Mouse (Mus musculus) midbrain, embryonic 11.5 days (tissue): ENCODE results near the gene F13a1. TPM values are rescaled to one million over a fixed set of nuclear protein-coding genes. Genes with fewer than 3 reads are reported as not detected.

Experiments
- ATAC-seq: fragments of 200-750 bp; cut with Nextera tagmentation; 2 replicates; pipeline ENCODE4 v1.8.0; 2017; ENCODE audit warnings: moderate TSS enrichment, moderate library complexity; ENCODE audit not compliant: low FRiP score
- DNase-seq: peaks from one replicate; pipeline ENCODE4 v3.0.0; 2015; ENCODE audit warnings: low spot score; ENCODE audit errors: missing footprints
- H3K27ac ChIP-seq: fragments of 300-500 bp; sonication (generic); 2 replicates; pipeline ENCODE4 v1.5.1; 2014; ENCODE audit warnings: low read depth, low read length
- H3K27me3 ChIP-seq: fragments of 300-500 bp; sonication (generic); 2 replicates; pipeline ENCODE4 v1.6.1; 2014; ENCODE audit warnings: mild to moderate bottlenecking, low read length, moderate library complexity, mixed read lengths; ENCODE audit not compliant: control insufficient read depth, insufficient read depth
- H3K36me3 ChIP-seq: fragments of 300-500 bp; sonication (generic); 2 replicates; pipeline ENCODE4 v1.6.1; 2014; ENCODE audit warnings: mild to moderate bottlenecking, low read length, moderate library complexity, mixed read lengths; ENCODE audit not compliant: control insufficient read depth, insufficient read depth
- H3K4me1 ChIP-seq: fragments of 300-500 bp; sonication (generic); 2 replicates; pipeline ENCODE4 v1.6.1; 2014; ENCODE audit warnings: low read length; ENCODE audit not compliant: control insufficient read depth, insufficient read depth
- H3K4me2 ChIP-seq: fragments of 300-500 bp; sonication (generic); 2 replicates; pipeline ENCODE4 v1.6.1; 2014; ENCODE audit warnings: mild to moderate bottlenecking, moderate library complexity
- H3K4me3 ChIP-seq: fragments of 300-500 bp; sonication (generic); 2 replicates; pipeline ENCODE4 v1.5.1; 2014; ENCODE audit warnings: low read depth, low read length
- H3K9ac ChIP-seq: fragments of 300-500 bp; sonication (generic); 2 replicates; pipeline ENCODE4 v1.6.1; 2014; ENCODE audit warnings: low read length
- H3K9me3 ChIP-seq: fragments of 300-500 bp; sonication (generic); 2 replicates; pipeline ENCODE4 v1.6.1; 2016; ENCODE audit warnings: low read length; ENCODE audit not compliant: control insufficient read depth
- WGBS: fragments of 180-500 bp; shearing (Covaris S2); extraction: QIAGEN DNeasy Blood & Tissue Kit; methylation state at CpG from one replicate; pipeline ENCODE4 v1.1.7; 2014; 5-methylcytosine and 5-hydroxymethylcytosine counted together
- polyA plus RNA-seq: library from polyadenylated mRNA; unstranded; fragments of >200 nt; fragmentation: Nextera tagmentation; extraction: Ambion mirVana; gene quantifications from 2 replicates; pipeline ENCODE4 v1.2.1, GENCODE M21; 2014

Gene F13a1
- polyA plus RNA-seq, 1 experiment from 2014 or later, result 13.5 TPM

DNA sequence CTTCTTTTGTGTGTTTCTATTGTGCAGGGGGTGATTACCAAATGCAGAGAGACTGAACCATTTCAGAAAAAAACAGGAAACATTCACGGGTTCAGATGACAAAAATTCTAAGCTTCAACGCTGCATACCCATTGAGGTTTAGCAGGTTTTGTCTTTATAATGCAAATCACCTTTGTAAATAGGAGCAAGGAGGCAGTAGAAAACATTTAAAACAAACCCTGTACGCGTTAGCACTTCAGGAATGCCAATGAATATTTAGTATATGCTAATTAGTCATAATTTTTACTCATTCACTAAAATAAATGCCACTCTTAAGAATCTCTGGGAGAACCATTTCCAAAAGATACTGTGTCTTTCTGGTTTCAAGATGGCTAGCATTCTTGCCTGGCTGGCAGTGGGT lies 146.2 kb downstream of the F13a1 start:
- Histone ChIP-seq H3K36me3 (no peaks in the 10 kb centered on the region), H3K9me3 (no peaks in the 10 kb centered on the region), H3K27me3 (no peaks in the 10 kb centered on the region), H3K27ac (no peak overlapping the region), H3K4me3 (no peak overlapping the region), H3K4me1 (no peaks in the 10 kb centered on the region), H3K4me2 (no peak overlapping the region), H3K9ac (no peak overlapping the region)
- DNase-seq (no peak), ATAC-seq (no peak)
- WGBS, result 27% methylated on average over 4 of the region's 4 CpGs

GRCm38 (mm10) chr13:36903447-36903846 lies 146.6 kb downstream of the F13a1 start:
- H3K4me2 ChIP-seq, result no peak overlapping the region
- no peaks in the 10 kb centered on the region for H3K9me3 ChIP-seq
- H3K27me3 ChIP-seq, result no peaks in the 10 kb centered on the region
- H3K4me3 ChIP-seq, result no peak overlapping the region
- ATAC-seq (no peak), DNase-seq (no peak)
- H3K9ac ChIP-seq, result no peak overlapping the region
- H3K27ac ChIP-seq, result no peak overlapping the region
- H3K4me1 ChIP-seq, result no peaks in the 10 kb centered on the region
- H3K36me3 ChIP-seq, result no peaks in the 10 kb centered on the region
- 46% methylated on average over 1 of the region's 1 CpGs for WGBS

GRCm38 (mm10) chr13:36901603-36902002 lies 148.4 kb downstream of the F13a1 start:
- Histone ChIP-seq H3K4me3 (no peak overlapping the region), H3K4me1 (no peaks in the 10 kb centered on the region), H3K9me3 (no peaks in the 10 kb centered on the region), H3K27me3 (no peaks in the 10 kb centered on the region), H3K36me3 (no peaks in the 10 kb centered on the region), H3K4me2 (no peak overlapping the region), H3K9ac (no peak overlapping the region), H3K27ac (no peak overlapping the region)
- no peak for DNase-seq
- 92% methylated on average over 3 of the region's 3 CpGs for WGBS
- no peak for ATAC-seq

GRCm38 (mm10) chr13:36901016-36901415 lies 149.0 kb downstream of the F13a1 start:
- ATAC-seq, result no peak
- H3K4me1 ChIP-seq, result no peaks in the 10 kb centered on the region
- 74% methylated on average over 3 of the region's 3 CpGs for WGBS
- H3K4me2 ChIP-seq, result no peak overlapping the region
- no peak overlapping the region for H3K9ac ChIP-seq
- H3K36me3 ChIP-seq, result no peaks in the 10 kb centered on the region
- no peaks in the 10 kb centered on the region for H3K9me3 ChIP-seq
- no peak overlapping the region for H3K27ac ChIP-seq
- no peaks in the 10 kb centered on the region for H3K27me3 ChIP-seq
- H3K4me3 ChIP-seq, result no peak overlapping the region
- no peak for DNase-seq

DNA sequence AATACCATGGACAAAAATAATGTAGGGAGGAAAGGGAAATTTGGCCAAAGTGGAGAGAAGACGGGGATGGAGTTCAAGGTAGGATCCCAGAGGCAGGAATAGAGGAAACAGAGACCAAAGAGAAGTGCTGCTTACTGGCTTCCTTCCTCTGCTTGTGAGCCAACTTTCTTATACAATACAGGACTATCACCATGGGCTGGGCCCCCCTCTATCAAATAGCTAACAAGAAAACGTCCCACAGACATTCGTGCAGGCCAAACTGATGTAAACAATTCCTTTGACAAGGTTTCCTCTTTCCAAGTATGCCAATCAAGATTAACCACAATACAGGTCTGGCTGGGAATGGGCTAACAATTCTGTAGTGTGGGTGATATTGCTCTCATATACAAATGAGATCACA lies 154.0 kb downstream of the F13a1 start:
- DNase-seq, result no peak
- H3K9me3 ChIP-seq, result no peaks in the 10 kb centered on the region
- no peak overlapping the region for H3K4me2 ChIP-seq
- no peaks in the 10 kb centered on the region for H3K36me3 ChIP-seq
- no peak overlapping the region for H3K27ac ChIP-seq
- no peak overlapping the region for H3K4me3 ChIP-seq
- H3K27me3 ChIP-seq, result no peaks in the 10 kb centered on the region
- no peaks in the 10 kb centered on the region for H3K4me1 ChIP-seq
- H3K9ac ChIP-seq, result no peak overlapping the region
- ATAC-seq, result no peak
- 58% methylated on average over 3 of the region's 3 CpGs for WGBS

GRCm38 (mm10) chr13:36893762-36894161 lies 156.3 kb downstream of the F13a1 start:
- WGBS, result 99% methylated on average over 3 of the region's 3 CpGs
- no peak overlapping the region for H3K9ac ChIP-seq
- no peaks in the 10 kb centered on the region for H3K36me3 ChIP-seq
- no peaks in the 10 kb centered on the region for H3K9me3 ChIP-seq
- no peak overlapping the region for H3K4me3 ChIP-seq
- ATAC-seq (no peak), DNase-seq (no peak)
- no peaks in the 10 kb centered on the region for H3K27me3 ChIP-seq
- no peaks in the 10 kb centered on the region for H3K4me1 ChIP-seq
- no peak overlapping the region for H3K4me2 ChIP-seq
- no peak overlapping the region for H3K27ac ChIP-seq

GRCm38 (mm10) chr13:36892216-36892615 lies 157.8 kb downstream of the F13a1 start:
- no peak overlapping the region for H3K4me3 ChIP-seq
- no peaks in the 10 kb centered on the region for H3K27me3 ChIP-seq
- no peaks in the 10 kb centered on the region for H3K9me3 ChIP-seq
- no peak overlapping the region for H3K4me2 ChIP-seq
- H3K9ac ChIP-seq, result no peak overlapping the region
- H3K4me1 ChIP-seq, result no peaks in the 10 kb centered on the region
- no peaks in the 10 kb centered on the region for H3K36me3 ChIP-seq
- H3K27ac ChIP-seq, result no peak overlapping the region
- no peak for ATAC-seq
- no peak for DNase-seq
- WGBS, result 74% methylated on average over 1 of the region's 1 CpGs

DNA sequence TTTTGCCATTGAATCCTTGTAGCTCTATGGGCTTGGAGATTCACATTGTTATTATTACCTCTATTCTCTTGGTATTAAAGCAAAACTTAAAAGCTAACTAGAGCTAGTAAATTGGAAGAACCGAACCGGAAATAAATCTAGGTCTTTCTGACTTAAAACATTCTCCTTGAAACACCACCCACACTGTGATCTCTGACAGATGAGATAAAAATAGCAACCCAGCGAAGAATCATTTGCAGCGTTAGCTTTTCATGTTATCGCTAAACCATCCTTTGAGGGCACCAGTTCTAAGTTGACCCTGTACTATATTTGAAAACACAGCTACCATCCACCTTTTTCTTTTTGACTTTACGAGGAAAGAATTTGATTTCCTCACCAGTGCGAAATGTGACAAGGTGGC lies 164.1 kb downstream of the F13a1 start:
- Histone ChIP-seq H3K4me1 (no peaks in the 10 kb centered on the region), H3K9ac (no peak overlapping the region), H3K9me3 (no peaks in the 10 kb centered on the region), H3K27me3 (no peaks in the 10 kb centered on the region), H3K36me3 (no peaks in the 10 kb centered on the region), H3K4me2 (no peak overlapping the region), H3K4me3 (no peak overlapping the region), H3K27ac (no peak overlapping the region)
- ATAC-seq (no peak), DNase-seq (no peak)
- 90% methylated on average over 7 of the region's 7 CpGs for WGBS

DNA sequence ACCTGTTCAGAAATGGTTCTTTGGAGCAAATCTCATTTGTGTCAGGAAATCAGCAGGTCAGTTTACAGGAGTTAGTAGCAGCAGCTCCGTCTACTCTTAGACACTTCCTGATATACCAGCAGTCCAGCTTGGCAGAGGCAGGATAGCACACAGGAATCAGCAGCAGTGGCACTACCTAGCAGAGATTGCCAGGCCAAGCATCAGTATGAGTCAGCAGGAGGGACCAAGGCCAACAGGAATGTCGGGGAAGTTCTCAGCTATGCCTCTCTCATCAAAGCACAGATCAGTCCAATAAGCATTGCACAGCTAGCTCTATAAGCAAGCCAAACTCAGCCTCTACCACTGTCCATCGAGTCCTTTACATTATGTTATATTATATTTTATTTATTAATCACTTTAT lies 210.9 kb downstream of the F13a1 start:
- 84% methylated on average over 3 of the region's 3 CpGs for WGBS
- Histone ChIP-seq H3K36me3 (no peaks in the 10 kb centered on the region), H3K9ac (no peak overlapping the region), H3K27me3 (no peaks in the 10 kb centered on the region), H3K9me3 (no peaks in the 10 kb centered on the region), H3K4me2 (no peak overlapping the region), H3K27ac (no peak overlapping the region), H3K4me3 (no peak overlapping the region), H3K4me1 (no peaks in the 10 kb centered on the region)
- no peak for ATAC-seq
- DNase-seq, result no peak
